Mouse (Mus musculus): ENCODE data around the gene Angel2.

The Angel2 gene

DNA sequence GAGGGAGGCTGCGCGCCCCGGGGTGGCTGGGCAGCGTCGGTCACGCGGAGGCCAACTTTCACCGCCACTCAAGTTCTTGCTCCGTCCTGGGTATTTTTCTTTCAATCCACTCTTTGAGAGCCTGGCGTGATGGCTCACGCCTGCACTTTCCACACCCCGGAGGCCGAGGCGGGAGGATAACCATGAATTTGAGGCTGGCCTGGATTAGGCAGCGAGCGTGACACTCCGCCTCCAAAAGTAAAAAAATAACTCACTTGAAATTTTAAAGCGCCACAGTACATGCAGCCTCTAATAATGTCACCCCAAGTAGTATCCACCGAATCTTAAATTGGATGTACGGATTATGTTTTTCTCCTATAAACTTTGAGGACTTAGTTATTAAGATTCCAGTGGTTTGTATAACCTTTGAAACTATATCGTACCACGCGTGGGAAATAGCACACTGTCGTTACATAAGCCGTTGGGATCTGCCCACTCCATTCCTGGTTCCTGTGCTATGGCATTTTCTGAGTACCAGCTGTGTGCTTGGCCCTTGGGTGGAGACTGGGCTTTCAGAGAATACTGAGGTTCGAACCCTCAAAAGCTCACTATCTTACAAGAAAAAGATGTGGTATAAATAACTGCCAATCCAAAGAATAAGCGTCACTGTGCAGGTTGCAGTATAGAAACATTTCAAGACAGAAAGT is 4.2 kb downstream of the Angel2 start:
- peak; percentile 48 for DNase-seq (ENCODE audit: low read depth, low spot score)

DNA sequence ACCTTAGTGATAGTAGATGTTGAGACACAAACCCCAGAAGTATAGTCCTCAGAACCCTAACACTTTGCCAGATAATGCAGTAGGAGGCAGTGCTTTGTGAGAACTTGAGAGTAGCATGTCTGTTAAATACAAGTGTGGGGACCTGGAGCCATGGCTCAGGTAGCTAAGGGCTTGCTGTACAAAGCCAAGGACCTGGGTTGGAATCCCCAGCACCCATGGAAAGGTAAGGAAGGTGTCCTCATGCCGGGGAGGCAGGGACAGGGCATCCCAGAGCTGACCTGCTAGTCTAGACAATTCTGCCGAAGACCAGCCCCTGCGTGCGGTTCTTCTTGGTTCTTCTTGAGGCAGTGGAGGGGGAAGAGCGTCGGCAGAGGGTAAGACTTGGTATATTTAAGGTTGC is 5.3 kb downstream of the Angel2 start:
- no peak for DNase-seq (ENCODE audit: low read depth, low spot score)

DNA sequence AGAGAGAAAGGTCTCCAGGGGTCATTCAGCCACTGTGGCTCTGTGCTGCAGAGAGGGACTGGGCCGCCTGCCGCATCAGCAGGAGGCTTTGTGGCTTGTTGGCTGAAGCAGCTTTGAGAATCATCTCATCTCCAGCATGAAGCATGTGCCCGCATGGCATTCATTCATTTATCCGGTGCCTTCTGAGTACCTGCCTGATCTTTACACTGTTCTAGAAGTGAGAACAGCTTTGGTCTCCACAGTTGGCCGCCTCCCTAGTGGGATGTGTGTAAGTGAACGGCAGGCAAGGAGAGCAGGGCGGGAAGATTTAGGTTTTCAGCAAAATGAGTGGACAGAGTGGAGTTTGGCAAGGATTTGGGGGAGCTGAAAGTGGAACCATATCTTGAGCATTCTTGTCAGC is 14.9 kb downstream of the Angel2 start:
- DNase-seq (ENCODE audit: low read depth, low spot score) = no peak

DNA sequence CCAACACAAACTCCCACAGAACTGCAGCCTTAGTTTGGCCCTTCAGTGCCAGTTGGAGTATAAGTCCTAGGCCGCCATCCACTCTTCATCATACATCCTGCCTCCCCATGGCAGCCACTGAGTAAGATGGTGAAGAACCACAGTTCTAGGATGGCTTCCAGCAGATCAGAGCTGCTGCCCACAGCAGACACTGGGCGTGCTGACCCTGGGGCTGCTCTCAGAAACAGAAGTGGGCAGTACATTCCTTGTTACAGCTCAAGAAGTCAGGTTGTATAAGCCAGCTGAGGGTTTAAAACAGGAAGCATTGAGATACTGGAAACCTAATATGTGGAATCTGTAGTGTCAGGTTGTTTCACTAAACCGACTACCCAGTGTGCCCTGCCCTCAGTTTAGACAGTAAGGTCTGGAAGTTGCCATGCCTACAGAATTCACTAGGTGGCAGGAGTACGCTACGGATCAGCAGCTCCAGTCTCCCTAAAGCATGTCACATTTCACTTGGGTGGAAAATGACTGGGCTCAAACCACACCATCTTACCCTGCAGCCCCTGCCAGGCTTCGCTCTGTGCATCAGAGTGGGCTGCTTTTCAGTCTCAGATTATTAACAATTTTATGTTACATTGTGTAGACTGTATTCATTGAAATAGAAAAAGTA is 19.3 kb downstream of the Angel2 start:
- DNase-seq (ENCODE audit: low read depth, low spot score) = peak; percentile 67

DNA sequence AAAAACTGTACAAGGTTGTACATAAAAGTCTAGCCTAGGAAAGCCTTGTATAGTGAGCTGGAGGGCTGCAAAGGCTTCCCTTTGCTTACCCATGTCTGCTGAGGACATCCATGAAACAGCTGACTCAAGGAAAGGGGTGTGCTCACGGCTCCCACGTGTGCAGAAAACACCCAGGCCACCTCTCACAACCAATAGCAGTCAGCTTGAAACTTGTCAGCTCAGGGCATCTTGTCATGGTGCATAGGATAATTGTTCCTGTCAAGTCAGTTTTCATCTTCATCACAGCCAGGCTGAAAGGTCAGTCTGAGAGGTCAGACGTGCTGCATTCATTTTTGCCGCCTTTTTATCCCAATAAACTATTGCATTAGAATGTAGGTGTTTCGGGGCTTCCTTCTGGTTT is 23.1 kb downstream of the Angel2 start:
- no peak for DNase-seq (ENCODE audit: low read depth, low spot score)

DNA sequence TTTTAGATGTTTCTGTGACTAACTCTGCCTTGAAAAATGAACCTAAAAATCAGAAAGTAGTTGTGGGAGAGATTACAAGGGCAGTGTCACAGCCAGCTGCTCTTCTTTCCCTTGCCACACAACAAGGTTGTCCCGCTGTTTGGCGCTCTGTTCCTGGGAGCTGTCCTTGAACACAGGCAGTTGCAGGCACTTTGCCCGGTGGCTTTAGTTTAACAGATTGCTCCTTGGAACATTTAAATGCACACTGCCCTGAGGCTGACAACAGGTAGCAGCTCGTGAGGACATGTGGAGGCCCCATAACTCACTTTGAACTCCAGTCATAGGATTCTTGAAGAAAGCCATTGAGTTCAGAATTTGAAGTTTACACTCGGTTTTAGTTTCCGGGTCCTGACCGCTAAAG is 23.5 kb downstream of the Angel2 start:
- DNase-seq (ENCODE audit: low read depth, low spot score) = no peak

DNA sequence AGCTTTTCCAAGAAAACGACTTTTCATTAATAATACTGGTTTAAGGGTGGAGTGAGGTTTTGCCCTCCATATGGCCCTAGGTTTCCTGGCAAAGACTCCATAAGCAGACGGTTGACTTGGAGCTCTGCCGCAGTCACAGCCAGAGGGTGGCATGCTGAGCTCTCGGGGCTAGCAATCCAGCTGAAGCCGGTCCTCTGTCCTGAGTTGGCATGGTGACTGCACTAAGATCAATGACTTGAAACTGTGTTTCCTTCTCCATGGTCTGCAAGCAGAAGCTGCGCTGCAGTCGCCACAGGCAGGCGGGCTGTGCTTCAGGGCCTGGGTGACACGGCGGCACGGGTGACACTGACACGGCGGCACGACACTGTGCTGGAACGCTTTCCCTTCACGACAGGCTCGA is 23.9 kb downstream of the Angel2 start:
- DNase-seq (ENCODE audit: low read depth, low spot score) = no peak

DNA sequence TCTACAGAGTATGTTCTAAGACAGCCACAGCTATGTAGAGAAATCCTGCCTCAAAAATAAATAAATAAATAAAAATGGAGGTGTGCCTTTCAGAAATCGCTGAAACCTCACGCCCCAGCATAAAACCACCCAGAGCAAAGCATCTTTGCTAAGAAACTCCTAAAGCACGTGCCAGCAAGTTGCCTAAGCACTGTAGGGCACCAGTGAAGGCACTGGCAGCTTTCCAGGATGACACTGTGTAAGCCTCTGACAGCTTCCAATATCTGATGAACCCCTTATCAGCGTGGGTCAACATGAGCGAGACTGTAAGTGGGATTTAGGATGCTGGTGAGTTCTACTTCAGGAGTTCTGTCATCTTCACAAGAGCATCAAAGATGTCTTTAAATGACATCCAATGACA is 26.1 kb downstream of the Angel2 start:
- DNase-seq (ENCODE audit: low read depth, low spot score) = no peak

DNA sequence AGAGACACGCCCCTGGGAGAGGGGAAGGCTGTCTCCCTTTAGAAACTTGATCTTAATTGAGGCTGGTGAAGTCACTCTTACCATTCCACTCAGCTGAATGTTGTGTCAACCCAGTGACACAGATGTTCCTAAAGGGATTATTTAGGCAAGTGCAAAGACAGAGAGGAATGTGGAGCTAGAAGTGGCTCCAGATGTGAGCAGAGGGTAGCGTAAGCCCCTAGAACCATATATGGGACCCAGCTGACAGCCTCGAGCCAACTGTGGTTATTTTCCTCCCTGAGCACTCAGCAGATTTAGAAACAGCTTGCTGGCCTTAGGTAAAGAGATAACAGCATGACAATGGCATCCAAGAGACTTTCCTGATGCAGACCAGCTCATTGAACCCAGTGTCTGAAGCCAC is 28.1 kb downstream of the Angel2 start:
- DNase-seq (ENCODE audit: low read depth, low spot score) = no peak

DNA sequence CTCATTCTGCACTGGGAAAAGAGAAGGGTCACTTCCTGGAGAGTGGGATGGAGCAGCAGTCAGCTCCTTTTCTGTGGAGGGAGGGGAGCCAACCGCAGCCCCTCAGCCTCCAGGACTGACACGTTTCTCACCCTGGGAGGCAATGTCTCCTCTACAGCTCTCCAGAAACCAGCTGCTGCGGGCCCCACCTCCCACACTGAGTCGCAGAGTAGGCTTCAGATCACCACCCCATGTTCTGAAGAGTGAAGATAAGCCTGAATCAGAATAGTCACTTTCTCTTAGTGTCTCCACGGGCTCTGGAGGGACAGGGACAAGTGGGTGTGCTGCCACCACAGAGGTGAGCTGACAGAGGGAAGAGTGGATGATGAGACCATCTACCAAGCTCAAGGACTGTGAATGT is 33.9 kb downstream of the Angel2 start:
- DNase-seq (ENCODE audit: low read depth, low spot score) = no peak

DNA sequence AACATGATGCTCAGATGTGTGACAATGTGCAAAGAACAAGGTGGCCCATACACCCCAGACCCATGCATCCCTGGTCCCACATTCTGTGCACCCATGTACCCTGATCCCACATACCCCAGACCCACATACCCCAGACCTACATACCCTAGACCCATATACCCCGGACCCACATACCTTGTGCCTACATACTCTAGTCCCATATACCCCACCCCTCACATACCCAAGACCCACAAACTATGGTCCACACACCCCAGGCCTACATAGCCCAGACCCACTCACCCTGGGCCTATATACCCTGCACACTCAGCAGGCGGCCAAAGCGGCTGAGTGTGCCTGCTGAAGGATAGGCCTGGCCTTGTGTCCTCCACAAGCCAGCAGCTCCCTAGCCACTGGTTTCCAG is 37.8 kb downstream of the Angel2 start:
- DNase-seq (ENCODE audit: low read depth, low spot score) = no peak

DNA sequence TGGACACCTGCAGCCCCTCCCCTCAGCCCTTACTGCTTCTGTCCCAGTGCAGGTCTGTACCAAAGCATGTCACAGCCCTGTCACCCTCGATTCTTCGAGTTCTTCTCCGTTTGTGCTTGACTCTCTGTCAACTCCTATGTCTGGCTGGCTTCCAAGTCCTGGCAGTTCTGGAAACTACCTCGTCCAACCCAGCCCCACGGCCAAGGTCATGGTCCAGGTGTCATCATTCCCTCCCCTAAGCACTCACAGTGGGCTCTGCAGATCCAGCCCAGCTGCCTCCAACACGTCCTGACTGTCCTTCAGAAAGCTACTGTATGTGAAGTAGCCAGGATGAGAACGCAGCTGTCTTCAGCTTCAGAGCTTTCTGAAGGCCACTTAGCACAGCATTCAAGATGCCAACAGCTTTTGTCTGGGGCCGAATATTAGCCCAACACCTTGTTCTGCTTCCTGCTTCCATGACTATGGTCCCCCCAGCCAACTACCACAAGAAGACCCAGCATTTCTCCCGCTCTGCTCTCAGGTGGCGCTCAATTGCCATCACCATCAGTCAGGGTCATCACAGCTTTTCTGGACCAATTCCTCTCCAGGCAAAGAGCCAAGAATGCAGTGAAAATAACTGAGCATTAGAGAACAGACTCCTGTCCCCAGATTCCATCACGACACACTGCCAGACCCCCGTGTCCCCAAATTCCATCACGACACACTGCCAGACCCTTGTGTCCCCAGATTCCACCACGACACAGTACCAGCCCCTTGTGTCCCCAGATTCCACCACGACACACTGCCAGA is 40.3 kb downstream of the Angel2 start:
- DNase-seq (ENCODE audit: low read depth, low spot score) = no peak

DNA sequence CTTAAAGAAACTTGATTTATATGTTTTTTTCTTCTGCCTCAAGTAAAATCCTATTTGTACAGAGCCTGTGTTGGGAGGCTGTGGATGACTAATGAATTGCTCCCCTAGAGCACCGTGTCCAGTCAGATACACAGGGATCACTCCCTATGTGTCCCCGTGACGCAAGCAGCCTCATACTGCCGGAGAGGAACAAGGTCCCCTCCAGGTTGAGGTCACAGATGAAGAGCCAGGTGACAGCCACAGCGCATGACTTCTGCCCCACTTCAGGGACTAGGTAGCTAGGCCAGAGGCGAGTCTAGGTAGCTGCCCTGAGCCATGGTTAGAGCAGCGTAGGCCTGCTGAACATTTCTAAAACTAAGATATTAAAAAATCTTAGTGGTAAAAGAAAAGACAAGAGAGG is 43.1 kb downstream of the Angel2 start:
- no peak for DNase-seq (ENCODE audit: low read depth, low spot score)

DNA sequence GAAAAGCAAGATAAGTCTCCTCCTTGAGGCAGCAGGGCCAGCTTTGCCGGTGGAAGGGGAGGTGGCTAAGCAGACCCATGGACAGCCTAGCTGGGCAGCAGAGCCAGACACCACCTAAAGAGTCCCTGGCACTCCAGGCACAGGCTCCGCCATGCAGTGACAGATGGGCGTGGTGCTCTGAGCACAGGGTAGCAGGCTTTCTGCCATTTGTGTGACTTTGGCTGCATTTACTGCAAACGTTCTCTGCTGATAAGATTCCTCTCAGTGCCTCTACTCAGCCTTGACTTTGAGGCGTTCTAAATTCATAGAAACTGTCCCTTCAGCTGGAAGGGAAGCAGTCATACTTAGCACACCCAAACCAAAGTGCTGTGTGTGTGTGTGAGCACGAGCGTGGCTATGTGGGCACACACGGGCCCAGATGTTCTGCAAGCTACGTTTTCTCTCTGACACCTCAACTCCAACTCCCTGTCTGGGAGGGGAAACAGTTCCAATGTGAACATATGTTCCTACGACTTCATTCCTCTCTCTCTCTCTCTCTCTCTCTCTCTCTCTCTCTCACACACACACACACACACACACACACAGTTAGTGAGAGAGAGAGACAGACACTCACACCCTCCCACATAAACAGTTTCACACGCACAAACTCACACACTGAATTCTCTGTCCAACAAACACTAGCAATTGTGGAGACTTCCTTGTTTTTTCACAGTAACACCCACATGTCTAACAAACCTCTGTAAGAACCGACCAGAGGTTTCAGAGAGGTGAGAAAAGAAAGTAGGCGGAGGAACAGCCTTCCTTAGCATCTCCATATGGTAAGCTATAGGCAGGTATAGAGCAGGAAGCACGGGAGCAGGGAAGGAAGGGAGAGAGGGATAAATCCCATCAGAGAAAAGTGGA is 47.0 kb downstream of the Angel2 start:
- no peak for DNase-seq (ENCODE audit: low read depth, low spot score)

DNA sequence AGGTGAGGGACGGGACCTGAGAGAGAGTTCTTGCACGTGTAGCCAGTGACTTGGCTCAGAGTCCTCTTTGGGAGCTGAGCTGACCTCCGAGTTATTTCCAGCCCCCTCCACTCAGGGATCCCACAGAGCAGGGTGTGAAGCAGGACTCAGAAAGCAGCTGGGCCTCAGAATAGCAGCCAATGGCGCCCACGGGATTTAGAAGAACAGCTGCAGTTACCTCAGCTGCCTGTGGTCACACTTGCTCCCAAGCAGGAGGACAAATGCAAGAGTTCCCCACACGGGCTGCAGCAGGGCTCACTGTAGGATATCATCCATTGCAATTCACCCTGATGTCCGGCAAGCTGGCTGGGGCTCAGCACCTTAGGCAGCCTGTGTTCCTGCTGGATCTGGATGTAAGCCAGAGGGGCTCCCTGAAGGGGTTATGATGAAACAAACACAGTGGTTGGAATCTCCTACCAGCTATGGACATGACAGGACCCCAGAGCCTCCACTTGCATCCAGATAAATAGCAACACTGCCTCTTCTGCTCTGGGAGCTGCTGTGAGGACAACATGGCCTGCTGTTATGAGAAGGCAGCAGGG is 47.8 kb downstream of the Angel2 start:
- peak; percentile 68 for DNase-seq (ENCODE audit: low read depth, low spot score)

DNA sequence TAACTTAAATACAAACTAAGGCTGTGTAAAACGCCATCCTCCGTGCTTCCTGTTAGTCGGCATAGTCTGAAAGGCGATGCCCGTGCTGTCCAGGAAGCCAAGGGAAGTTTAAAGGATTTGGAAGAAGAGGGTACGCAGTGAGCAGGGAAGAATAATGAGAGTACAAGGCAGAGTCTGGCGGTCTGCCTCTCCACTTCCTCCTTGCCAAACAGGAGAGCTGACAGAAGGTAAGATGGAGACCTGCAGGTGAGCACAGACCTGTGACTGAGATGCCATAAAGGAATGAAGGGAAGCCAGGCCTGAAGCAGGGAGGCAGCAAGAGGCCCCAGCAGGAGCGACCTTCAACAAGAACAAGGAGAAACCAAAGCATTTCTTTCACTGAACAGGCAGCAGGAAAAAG is 49.3 kb downstream of the Angel2 start:
- no peak for DNase-seq (ENCODE audit: low read depth, low spot score)

DNA sequence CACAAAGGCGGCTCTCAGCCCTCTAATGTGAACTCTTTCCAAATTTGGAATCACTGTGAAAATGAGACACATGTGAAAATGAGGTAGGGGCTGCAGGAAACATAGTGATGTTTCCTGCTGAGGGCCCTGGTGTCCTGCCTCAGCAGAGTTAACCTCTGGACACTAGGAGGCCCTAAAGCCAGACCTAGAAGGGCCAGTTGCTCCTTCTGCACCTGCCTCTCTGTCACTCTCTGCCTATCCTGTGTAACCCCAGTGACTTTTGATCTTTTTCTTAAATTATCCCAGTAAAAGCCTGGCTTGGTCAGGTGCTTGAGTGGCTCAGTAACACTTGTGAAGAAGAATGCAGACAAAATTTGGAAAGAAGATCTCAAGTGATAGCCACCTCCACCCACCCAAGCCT is 49.9 kb downstream of the Angel2 start:
- no peak for DNase-seq (ENCODE audit: low read depth, low spot score)

DNA sequence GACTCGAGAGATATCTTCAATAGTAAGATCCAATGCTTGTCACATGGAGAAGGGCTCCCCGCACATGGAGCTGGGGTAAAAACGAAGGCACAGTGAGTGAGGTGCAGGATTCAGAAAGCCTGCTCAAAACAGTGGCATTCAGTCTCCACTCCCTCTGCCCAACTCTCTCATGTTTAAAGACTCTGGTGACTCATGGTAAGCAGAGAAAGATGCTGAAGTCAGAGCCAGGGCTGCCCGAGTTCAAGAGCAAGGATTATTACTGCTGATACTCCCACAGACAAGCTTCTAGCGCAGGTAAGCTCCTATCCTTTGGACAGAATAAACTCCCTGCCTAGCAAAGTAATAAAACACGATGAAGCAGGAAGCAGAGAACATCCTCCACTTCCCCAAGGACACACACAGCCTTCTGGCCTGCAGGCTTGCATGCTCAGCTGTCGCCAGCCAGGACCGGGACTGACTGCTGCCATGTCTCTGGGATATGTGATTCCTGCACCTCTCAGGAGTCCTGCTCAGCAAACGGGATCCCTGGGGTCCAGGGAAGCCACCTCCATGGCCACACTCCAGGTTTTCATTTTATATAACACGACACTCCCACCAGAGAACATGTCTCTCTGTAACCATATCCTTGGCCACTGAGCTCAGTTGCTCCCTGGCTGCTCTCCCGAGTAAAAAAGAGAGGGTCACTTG is 52.1 kb downstream of the Angel2 start:
- DNase-seq (ENCODE audit: low read depth, low spot score) = peak; percentile 46

DNA sequence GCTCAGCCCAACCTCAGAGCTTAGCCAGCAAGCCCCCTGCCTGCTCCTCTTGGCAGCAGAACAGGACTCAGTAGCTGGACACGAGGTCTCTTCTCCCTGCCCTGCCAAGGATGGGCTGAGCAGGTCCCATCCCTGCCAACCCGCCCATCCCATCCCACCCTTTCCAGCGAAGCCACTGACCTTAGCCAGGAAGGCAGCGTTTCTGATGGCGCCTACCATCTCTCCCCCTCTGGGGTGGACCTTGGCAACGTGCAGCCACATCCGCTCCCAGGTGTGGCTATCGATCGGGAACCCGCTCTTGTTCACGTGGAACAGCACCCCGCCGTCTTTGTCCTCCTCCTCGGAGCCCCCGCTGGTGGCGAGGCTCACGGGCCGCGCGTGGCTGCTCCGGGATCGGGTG is 53.1 kb downstream of the Angel2 start:
- no peak for DNase-seq (ENCODE audit: low read depth, low spot score)

DNA sequence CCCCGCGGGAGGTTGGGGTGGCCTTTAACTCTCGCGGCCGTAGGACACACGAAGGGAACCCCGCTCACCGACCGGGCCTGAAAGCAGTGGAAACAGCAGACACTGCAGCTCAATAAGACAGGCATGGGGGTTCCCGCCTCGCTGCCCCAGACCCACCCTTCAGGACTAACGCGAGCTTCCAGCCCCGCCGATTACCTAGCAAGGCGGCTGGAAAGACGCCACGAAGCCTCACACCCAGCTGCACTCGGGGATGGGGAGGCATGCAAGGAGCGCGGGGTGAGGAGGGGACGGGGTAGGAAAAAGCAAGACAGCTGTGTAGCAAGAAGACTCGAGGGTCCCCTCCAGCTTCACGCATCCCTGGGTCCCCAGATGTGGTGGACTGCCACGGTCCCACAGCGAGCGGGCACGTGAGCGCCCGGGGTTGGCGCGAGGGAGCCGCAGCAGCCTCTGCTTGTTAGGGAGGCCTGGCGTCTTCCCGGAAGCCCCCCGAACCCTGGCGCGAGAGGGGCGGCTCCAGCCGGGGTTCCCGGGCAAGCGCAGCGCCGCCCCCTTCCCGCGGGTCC is 53.7 kb downstream of the Angel2 start:
- DNase-seq (ENCODE audit: low read depth, low spot score) = no peak
